Mouse (Mus musculus) thymus, adult 2 months (tissue): ENCODE data around the gene Rcc2. TPM values are rescaled to one million over a fixed set of nuclear protein-coding genes. Genes with fewer than 3 reads are reported as not detected.
A peak's percentile ranks its signal among the peaks of the same experiment; 100 is the strongest.

ENCODE experiments used
- DNase-seq: peaks from one replicate; pipeline ENCODE4 v3.0.0; 2021
- H3K27ac ChIP-seq: fragments of 200-500 bp; 2 replicates; pipeline ENCODE4 v1.5.1; 2012; ENCODE audit warnings: low read length, control low read depth; ENCODE audit not compliant: control insufficient read depth, insufficient read depth
- H3K27me3 ChIP-seq: fragments of 200-500 bp; 2 replicates; pipeline ENCODE4 v1.6.1; 2012; ENCODE audit warnings: mild to moderate bottlenecking, low read length, moderate library complexity, mixed read lengths; ENCODE audit not compliant: control insufficient read depth, insufficient read depth
- H3K36me3 ChIP-seq: fragments of 200-500 bp; 2 replicates; pipeline ENCODE4 v1.6.1; 2012; ENCODE audit warnings: mild to moderate bottlenecking, low read length, moderate library complexity; ENCODE audit not compliant: control insufficient read depth, insufficient read depth
- H3K4me1 ChIP-seq: fragments of 200-500 bp; replicated peaks from 2 replicates; pipeline ENCODE4 v1.6.1; 2012; ENCODE audit warnings: low read length; ENCODE audit not compliant: control insufficient read depth, insufficient read depth
- H3K4me3 ChIP-seq: fragments of 200-500 bp; 2 replicates; pipeline ENCODE4 v1.5.1; 2012; ENCODE audit warnings: mild to moderate bottlenecking, low read length, control low read depth, moderate library complexity; ENCODE audit not compliant: control insufficient read depth, insufficient read depth
- CTCF ChIP-seq: fragments of 200-500 bp; IDR thresholded peaks from 2 replicates; pipeline ENCODE4 v1.5.1; 2012; ENCODE audit warnings: mild to moderate bottlenecking, control low read depth, low read length, moderate library complexity, borderline replicate concordance; ENCODE audit not compliant: control insufficient read depth, poor library complexity, insufficient read depth; ENCODE audit errors: extremely low read depth
- POLR2A ChIP-seq: fragments of 200-500 bp; IDR thresholded peaks from 2 replicates; pipeline ENCODE4 v1.6.1; 2012; ENCODE audit warnings: mild to moderate bottlenecking, low read length, control low read depth, moderate library complexity; ENCODE audit not compliant: control insufficient read depth, poor library complexity, insufficient read depth; ENCODE audit errors: extremely low read depth
- WGBS: fragments of 180-500 bp; shearing (Covaris S2); methylation state at CpG from one replicate; pipeline ENCODE4 v1.1.7; 2018; 5-methylcytosine and 5-hydroxymethylcytosine counted together
- polyA plus RNA-seq: library from polyadenylated mRNA; depleted of rRNA; stranded (reverse); fragments of >200 nt; gene quantifications from 2 replicates; pipeline ENCODE4 v1.2.3, GENCODE M21; 2012

Rcc2 gene
- polyA plus RNA-seq, 1 experiment, result 211 TPM

DNA sequence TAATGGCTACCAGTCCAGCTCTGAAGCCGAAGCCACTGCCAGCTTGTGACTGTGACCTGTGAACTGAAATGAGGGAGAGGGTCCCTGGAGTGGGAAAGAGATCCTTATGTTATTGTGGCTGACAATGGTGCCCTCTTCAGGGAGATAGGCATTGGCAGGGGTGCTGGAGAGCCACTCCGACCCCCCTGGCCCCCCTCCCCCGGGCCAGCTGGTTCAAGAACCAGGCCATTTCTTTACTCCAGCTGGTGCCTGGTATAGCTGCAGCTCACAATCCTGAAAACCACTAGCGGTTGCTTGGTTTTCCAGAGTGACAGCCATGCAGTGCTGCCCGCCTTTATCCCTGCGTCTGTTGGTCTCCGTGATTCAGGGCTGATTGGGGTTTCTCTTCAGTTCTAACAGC, 8.8 kb downstream of the Rcc2 start:
- no peaks in the 10 kb centered on the region for H3K27me3 ChIP-seq
- peaks cover 51% of the 10 kb centered on the region for H3K36me3 ChIP-seq
- no peaks in the 10 kb centered on the region; the same call in 1 of the 2 replicates for H3K4me1 ChIP-seq
- WGBS, result 93% methylated on average over 7 of the region's 7 CpGs
- no peak for TF ChIP-seq POLR2A
- TF ChIP-seq CTCF, result no peak
- no peak overlapping the region for H3K4me3 ChIP-seq
- H3K27ac ChIP-seq, result no peak overlapping the region
- no peak for DNase-seq

DNA sequence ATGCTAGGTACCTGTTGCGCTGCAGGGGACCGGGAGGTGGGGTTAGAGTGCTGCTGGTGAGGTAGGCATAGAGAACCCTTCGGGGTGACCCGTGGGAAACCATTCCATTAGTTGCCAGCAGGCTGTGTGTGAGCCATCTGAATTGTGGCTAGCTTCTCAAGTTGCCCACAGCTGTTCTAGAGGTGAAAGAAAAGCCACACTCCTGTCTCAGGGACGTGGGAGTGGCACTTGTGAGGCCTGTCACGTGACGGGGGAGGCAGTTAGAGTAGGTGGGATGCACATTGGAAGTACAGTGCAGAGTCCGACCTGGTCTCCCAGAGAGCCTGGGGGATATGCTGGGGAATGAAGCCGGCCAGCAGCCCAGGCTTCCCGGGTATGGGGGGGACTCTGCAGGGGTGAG, 9.3 kb downstream of the Rcc2 start:
- DNase-seq, result no peak
- Histone ChIP-seq H3K27ac (no peak overlapping the region), H3K4me1 (no peaks in the 10 kb centered on the region), H3K4me3 (no peak overlapping the region), H3K27me3 (no peaks in the 10 kb centered on the region), H3K36me3 (peaks cover 56% of the 10 kb centered on the region)
- TF ChIP-seq POLR2A (no peak), CTCF (no peak)
- WGBS, result 72% methylated on average over 10 of the region's 10 CpGs

DNA sequence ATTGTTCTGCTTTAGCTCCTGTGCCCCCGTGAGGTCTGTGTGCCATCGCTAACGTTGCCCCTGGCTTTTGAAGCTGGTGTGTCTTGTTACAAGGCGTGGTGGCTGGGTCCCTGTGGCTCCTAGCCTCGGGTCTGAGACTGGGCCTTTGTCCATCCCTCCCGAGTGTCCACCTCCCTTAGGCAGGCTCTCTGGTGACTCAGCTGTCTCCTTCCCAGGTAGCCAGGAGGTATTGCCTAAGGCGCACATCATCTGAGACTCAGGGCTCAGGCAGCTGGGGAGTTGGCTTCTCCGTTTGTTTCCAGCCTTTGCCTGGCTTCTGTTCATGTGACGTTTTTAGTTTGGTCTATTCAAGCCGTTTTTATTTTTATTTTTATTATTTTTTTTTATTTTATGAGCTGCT, 10.4 kb downstream of the Rcc2 start:
- no peak for TF ChIP-seq CTCF
- Histone ChIP-seq H3K27ac (no peak overlapping the region), H3K27me3 (no peaks in the 10 kb centered on the region), H3K36me3 (peaks cover 65% of the 10 kb centered on the region), H3K4me3 (no peak overlapping the region), H3K4me1 (no peaks in the 10 kb centered on the region)
- no peak for DNase-seq
- WGBS, result 92% methylated on average over 10 of the region's 10 CpGs

DNA sequence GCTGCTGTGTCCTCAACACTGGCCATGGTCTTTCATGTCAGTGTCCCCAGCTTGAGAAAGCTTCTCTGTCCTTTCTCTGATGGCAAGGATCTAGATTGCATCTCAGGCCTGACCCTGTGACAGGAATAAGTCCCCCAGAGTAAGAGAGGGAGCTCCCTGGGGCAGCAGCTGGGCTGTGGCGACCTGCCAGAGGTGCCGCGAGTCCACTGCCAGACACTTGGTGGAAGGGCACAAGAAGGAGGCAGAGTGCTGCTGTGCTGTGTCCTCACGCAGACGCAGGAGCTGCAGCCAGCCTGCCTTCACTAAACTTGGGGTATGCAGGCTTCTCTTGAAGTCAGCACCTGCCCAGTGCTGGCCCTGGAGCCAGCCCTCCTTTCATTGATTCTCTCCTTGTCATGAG, 11.0 kb downstream of the Rcc2 start:
- TF ChIP-seq POLR2A (no peak), CTCF (no peak)
- Histone ChIP-seq H3K4me1 (no peaks in the 10 kb centered on the region), H3K36me3 (peaks cover 71% of the 10 kb centered on the region)

DNA sequence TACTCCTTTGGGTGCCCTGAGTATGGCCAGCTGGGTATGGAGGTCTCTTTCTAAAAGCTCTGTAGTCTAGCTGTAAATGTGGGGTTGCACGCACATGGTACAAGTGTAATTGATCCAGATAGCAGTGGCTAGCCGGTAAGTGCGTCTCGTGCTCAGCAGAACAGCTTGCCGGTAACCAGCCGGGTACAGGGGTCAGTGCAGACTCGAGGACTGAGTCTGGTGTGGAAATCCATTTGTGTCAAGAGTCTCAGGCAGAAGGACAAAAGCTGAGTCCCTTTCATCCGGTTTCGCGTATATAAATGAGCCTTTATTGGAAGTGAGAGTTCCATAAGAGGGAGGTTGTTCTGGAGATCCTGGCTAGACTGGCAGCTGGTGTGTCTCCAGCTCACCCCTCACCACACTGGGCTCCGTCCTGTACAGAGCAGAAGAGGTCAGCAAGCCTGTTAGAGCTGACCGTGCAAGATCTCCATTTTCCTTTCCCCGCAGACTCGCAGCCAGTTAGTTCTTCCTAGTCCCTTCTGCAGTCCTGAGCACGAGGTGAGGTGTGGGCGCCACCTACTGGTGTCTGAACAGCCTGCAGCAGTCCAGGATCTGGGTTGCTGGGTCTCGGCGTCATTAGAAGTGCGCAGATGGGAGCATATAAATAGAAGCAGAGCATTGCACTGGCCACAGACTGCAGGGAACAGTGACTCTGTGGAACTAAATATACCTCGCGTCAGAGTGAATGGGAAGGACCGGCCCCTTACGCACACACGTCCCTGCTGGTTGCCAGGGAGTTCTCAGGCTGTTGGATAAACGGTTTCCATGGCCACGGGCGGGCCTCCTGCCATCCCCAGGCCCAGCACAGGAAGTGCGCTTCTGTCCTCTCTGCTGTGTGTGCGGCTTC, 13.4 kb downstream of the Rcc2 start:
- 75% methylated on average over 29 of the region's 29 CpGs for WGBS
- Histone ChIP-seq H3K4me1 (no peaks in the 10 kb centered on the region), H3K27ac (no peak overlapping the region), H3K27me3 (no peaks in the 10 kb centered on the region), H3K36me3 (peaks cover 85% of the 10 kb centered on the region), H3K4me3 (no peak overlapping the region)
- peak; percentile 79 for DNase-seq
- peak; percentile 86 for TF ChIP-seq CTCF
- 0 out of 2 replicates have a peak, but pooled peaks have one; percentile 22 for TF ChIP-seq POLR2A

More for the DNA sequence above, 11.0 kb downstream of the Rcc2 start:
- no peak overlapping the region for H3K4me3 ChIP-seq
- DNase-seq, result no peak
- H3K27ac ChIP-seq, result no peak overlapping the region
- no peaks in the 10 kb centered on the region for H3K27me3 ChIP-seq
- WGBS, result 98% methylated on average over 5 of the region's 5 CpGs

DNA sequence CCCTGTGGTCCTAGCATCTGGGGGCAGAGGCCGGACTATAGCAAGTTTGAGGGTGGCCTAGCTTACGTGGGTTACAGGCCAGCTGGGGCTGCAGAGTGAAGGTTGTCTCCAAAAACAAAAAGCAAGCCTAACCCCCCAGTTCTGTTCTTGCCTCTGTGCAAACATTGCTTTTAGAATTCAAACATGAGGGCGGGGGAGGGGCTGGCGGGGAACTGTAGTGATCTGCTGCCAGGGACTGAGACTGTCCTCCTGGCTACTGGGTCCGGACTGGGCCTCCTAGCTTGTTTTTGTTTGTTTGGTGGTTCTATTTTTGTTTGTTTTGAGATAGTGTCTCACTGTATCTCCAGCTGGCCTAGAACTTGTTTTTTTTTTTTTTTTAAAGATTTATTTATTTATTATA, 14.2 kb downstream of the Rcc2 start:
- Histone ChIP-seq H3K4me1 (no peaks in the 10 kb centered on the region), H3K27me3 (no peaks in the 10 kb centered on the region), H3K4me3 (no peak overlapping the region), H3K27ac (no peak overlapping the region), H3K36me3 (peaks cover 88% of the 10 kb centered on the region)
- TF ChIP-seq POLR2A (no peak), CTCF (no peak)
- 97% methylated on average over 5 of the region's 5 CpGs for WGBS
- DNase-seq, result no peak

DNA sequence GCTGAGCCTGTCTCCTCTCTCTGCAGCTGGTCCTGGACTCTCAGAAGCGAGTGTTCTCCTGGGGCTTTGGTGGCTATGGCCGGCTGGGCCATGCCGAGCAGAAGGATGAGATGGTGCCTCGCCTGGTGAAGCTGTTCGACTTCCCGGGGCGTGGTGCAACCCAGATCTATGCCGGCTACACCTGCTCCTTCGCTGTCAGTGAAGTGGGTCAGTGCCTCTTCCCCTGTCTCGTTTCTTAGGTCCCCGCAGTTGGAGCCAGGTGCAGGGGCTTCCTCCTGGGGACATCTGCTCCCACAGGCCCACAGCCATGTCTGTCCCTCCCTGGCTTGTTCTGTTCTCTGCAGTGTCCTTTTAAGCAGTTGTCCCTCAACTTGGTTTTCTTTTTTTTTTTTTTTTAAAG, 16.7 kb downstream of the Rcc2 start:
- no peak for TF ChIP-seq POLR2A
- TF ChIP-seq CTCF, result no peak
- DNase-seq, result no peak
- Histone ChIP-seq H3K36me3 (peaks cover 95% of the 10 kb centered on the region), H3K27me3 (no peaks in the 10 kb centered on the region), H3K27ac (no peak overlapping the region), H3K4me1 (no peaks in the 10 kb centered on the region), H3K4me3 (no peak overlapping the region)
- WGBS, result 83% methylated on average over 11 of the region's 11 CpGs
